Mouse (Mus musculus) megakaryocyte, embryonic 14.5 days (primary cell): ENCODE results near the gene Rad51b.

ENCODE experiments used
- FLI1 ChIP-seq: IDR thresholded peaks from 2 replicates; pipeline ENCODE4 v1.6.1; 2012; ENCODE audit warnings: low read length, inconsistent platforms, mixed read lengths
- GATA1 ChIP-seq: IDR thresholded peaks from 3 replicates; pipeline ENCODE4 v1.6.1; 2012; ENCODE audit warnings: mixed read lengths, low read length, inconsistent platforms, borderline replicate concordance

- TF ChIP-seq GATA1 (no peak), FLI1 (no peak)
Observed at GRCm38 (mm10) chr12:79773246-79773645, 476.2 kb downstream of the Rad51b start.
